Mouse (Mus musculus) hindbrain, postnatal 0 days (tissue): ENCODE measurements around the gene Ms4a4a. TPM values are rescaled to one million over a fixed set of nuclear protein-coding genes. Genes with fewer than 3 reads are reported as not detected.
"Not testable (repeated sequence)": the region's sequence is repeated elsewhere in the genome, so short reads cannot be mapped to it uniquely, and the experiment has no call there.

Experiments used
- ATAC-seq: fragments of 200-750 bp; cut with Nextera tagmentation; 2 replicates; pipeline ENCODE4 v1.8.0; 2017; ENCODE audit warnings: mild to moderate bottlenecking, moderate TSS enrichment, moderate library complexity
- DNase-seq: peaks from one replicate; pipeline ENCODE4 v3.0.0-alpha.2; 2015; ENCODE audit warnings: low spot score
- H3K27ac ChIP-seq: fragments of 300-500 bp; sonication (generic); 2 replicates; pipeline ENCODE4 v1.5.1; 2014; ENCODE audit warnings: mild to moderate bottlenecking
- H3K27me3 ChIP-seq: fragments of 300-500 bp; sonication (generic); 2 replicates; pipeline ENCODE4 v1.6.1; 2014; ENCODE audit warnings: low read length, mixed read lengths; ENCODE audit not compliant: insufficient read depth
- H3K36me3 ChIP-seq: fragments of 300-500 bp; sonication (generic); 2 replicates; pipeline ENCODE4 v1.6.1; 2014; ENCODE audit warnings: low read length, mixed read lengths; ENCODE audit not compliant: insufficient read depth
- H3K4me1 ChIP-seq: fragments of 300-500 bp; sonication (generic); 2 replicates; pipeline ENCODE4 v1.6.1; 2014; ENCODE audit warnings: antibody characterized with exemption, low read length, mixed read lengths; ENCODE audit not compliant: insufficient read depth
- H3K4me2 ChIP-seq: fragments of 300-500 bp; sonication (generic); 2 replicates; pipeline ENCODE4 v1.6.1; 2014; ENCODE audit warnings: low read depth, mild to moderate bottlenecking, low read length, moderate library complexity, mixed read lengths
- H3K4me3 ChIP-seq: fragments of 300-500 bp; sonication (generic); 2 replicates; pipeline ENCODE4 v1.5.1; 2014; ENCODE audit warnings: low read length
- H3K9ac ChIP-seq: fragments of 300-500 bp; sonication (generic); replicated peaks from 2 replicates; pipeline ENCODE4 v1.6.1; 2014; ENCODE audit warnings: mild to moderate bottlenecking, low read length, moderate library complexity, mixed read lengths
- H3K9me3 ChIP-seq: fragments of 300-500 bp; sonication (generic); 2 replicates; pipeline ENCODE4 v1.6.1; 2016; ENCODE audit warnings: low read length, mixed read lengths
- CTCF ChIP-seq: IDR thresholded peaks from 2 replicates; pipeline ENCODE4 v1.5.1; 2016; ENCODE audit warnings: antibody characterized with exemption, control low read depth, low read depth
- WGBS: fragments of 180-500 bp; shearing (Covaris S2); extraction: QIAGEN DNeasy Blood & Tissue Kit; methylation state at CpG from one replicate; pipeline ENCODE4 v1.1.7; 2014; 5-methylcytosine and 5-hydroxymethylcytosine counted together
- polyA plus RNA-seq: library from polyadenylated mRNA; unstranded; fragments of >200 nt; fragmentation: Nextera tagmentation; extraction: Ambion mirVana; gene quantifications from 2 replicates; pipeline ENCODE4 v1.2.1, GENCODE M21; 2015
- total RNA-seq: library from RNA; depleted of rRNA; stranded (reverse); fragments of >200 nt; gene quantifications from 2 replicates; pipeline ENCODE4 v1.2.3, GENCODE M21; 2014

Ms4a4a gene
- total and polyA plus RNA-seq, 2 experiments from 2014 or later = 1.5 to 2.1 TPM

DNA sequence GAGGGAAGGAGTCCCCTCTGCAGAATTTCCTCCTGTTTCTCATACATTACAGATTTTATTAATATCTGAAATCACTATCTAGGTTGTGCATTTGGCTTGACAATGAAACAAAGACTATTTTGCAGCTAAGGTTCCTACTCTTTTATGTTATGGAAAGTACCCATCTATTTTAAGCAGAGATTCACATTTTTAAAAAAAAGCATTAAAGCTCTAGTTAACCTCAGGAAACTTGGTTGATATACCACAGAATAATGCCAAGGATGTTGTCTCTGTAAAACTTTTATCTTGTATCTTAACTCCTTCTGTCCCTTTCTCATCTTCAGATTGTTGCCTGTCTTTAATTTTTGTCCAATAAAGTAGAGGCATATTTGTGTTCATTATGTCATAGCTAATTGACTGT, 20.4 kb downstream of the Ms4a4a start:
- Histone ChIP-seq H3K9me3 (no peaks in the 10 kb centered on the region), H3K4me3 (no peak overlapping the region), H3K4me1 (no peaks in the 10 kb centered on the region), H3K27ac (no peak overlapping the region), H3K27me3 (no peaks in the 10 kb centered on the region), H3K4me2 (no peak overlapping the region), H3K9ac (no peak overlapping the region), H3K36me3 (no peaks in the 10 kb centered on the region)
- no peak for DNase-seq
- no peak for TF ChIP-seq CTCF
- no peak for ATAC-seq

- ATAC-seq (no peak), DNase-seq (no peak)
- H3K4me1 ChIP-seq = no peaks in the 10 kb centered on the region
- no peak within 1 kb of the TSS for H3K4me3 ChIP-seq
- no peak for TF ChIP-seq CTCF
- H3K36me3 ChIP-seq = no peaks in the 10 kb centered on the region
- no peak within 1 kb of the TSS for H3K4me2 ChIP-seq
- no peaks in the 10 kb centered on the region for H3K27me3 ChIP-seq
- WGBS = 92% methylated on average over 3 of the region's 3 CpGs
- no peak within 1 kb of the TSS for H3K27ac ChIP-seq
- no peak within 1 kb of the TSS for H3K9ac ChIP-seq
- H3K9me3 ChIP-seq = no peaks in the 10 kb centered on the region
These were observed 29.2 kb downstream of the Ms4a4a start, which contains the start of gene Ms4a4c for GRCm38 (mm10) chr19:11404527-11404926. Gene Ms4a4c, plus strand, starts transcription at chr19:11404770.

DNA sequence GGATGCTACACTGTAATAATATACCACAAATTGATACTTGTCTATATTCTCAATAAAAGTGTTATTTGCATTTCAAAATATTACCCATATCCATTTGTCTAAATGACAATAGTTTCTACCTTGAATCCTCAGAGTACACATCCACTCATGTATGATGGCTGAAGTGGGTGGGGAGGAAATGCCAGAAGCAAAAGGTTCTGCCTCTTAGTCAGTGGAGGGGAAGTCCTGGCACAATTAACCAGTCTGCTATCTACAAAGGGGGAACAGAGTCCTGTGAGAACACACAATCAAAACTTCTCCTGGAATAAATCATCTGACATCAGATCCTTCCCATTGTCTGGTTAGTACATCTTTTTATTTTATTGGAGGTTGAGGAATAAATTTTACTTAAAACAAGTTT, 32.1 kb downstream of the Ms4a4a start:
- H3K4me3 ChIP-seq = no peak overlapping the region

DNA sequence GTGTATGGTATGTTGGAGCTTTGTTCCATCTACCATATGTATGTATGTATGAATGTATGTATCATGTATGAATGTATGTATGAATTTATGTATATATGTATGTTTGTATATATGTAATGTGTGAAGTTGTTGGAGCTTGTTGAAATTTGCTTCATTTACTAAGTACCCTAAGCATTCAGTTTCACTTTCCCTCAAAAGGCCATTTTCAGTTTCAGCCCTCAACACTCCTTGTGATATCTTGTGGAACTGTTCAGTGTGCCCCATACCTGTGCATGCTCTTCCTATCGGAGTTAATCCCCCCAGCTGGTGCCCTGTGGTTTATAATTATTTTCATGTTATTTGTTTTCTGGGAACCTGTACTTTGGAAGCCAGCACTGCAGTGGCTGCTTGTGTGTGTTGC, 33.3 kb downstream of the Ms4a4a start:
- no peak overlapping the region for H3K9ac ChIP-seq
- WGBS = 84% methylated on average over 1 of the region's 1 CpGs
- H3K9me3 ChIP-seq = no peaks in the 10 kb centered on the region
- H3K27me3 ChIP-seq = no peaks in the 10 kb centered on the region
- TF ChIP-seq CTCF = no peak
- no peak overlapping the region for H3K27ac ChIP-seq
- H3K4me2 ChIP-seq = no peak overlapping the region
- no peak overlapping the region for H3K4me3 ChIP-seq
- no peak for DNase-seq
- ATAC-seq = no peak
- no peaks in the 10 kb centered on the region for H3K36me3 ChIP-seq
- H3K4me1 ChIP-seq = no peaks in the 10 kb centered on the region

More for the DNA sequence above, 32.1 kb downstream of the Ms4a4a start:
- Histone ChIP-seq H3K27ac (no peak overlapping the region), H3K4me1 (no peaks in the 10 kb centered on the region), H3K4me2 (no peak overlapping the region), H3K36me3 (no peaks in the 10 kb centered on the region), H3K9ac (no peak overlapping the region), H3K27me3 (no peaks in the 10 kb centered on the region), H3K9me3 (no peaks in the 10 kb centered on the region)
- no peak for TF ChIP-seq CTCF
- ATAC-seq (no peak), DNase-seq (no peak)

GRCm38 (mm10) chr19:11411640-11412039, 36.3 kb downstream of the Ms4a4a start:
- ATAC-seq (no peak), DNase-seq (no peak)
- no peak overlapping the region for H3K27ac ChIP-seq
- H3K27me3 ChIP-seq = no peaks in the 10 kb centered on the region
- 84% methylated on average over 1 of the region's 1 CpGs for WGBS
- H3K9ac ChIP-seq = no peak overlapping the region
- no peak overlapping the region for H3K4me3 ChIP-seq
- no peak for TF ChIP-seq CTCF
- no peaks in the 10 kb centered on the region for H3K4me1 ChIP-seq
- no peaks in the 10 kb centered on the region for H3K36me3 ChIP-seq
- H3K9me3 ChIP-seq = no peaks in the 10 kb centered on the region
- no peak overlapping the region for H3K4me2 ChIP-seq

- Histone ChIP-seq H3K4me1 (no peaks in the 10 kb centered on the region), H3K27ac (no peak overlapping the region), H3K36me3 (no peaks in the 10 kb centered on the region), H3K9ac (no peak overlapping the region), H3K4me2 (no peak overlapping the region), H3K4me3 (no peak overlapping the region), H3K27me3 (no peaks in the 10 kb centered on the region), H3K9me3 (no peaks in the 10 kb centered on the region)
- ATAC-seq (no peak), DNase-seq (no peak)
- 98% methylated on average over 1 of the region's 1 CpGs for WGBS
- no peak for TF ChIP-seq CTCF
These were observed 38.8 kb downstream of the Ms4a4a start for GRCm38 (mm10) chr19:11414084-11414483.

DNA sequence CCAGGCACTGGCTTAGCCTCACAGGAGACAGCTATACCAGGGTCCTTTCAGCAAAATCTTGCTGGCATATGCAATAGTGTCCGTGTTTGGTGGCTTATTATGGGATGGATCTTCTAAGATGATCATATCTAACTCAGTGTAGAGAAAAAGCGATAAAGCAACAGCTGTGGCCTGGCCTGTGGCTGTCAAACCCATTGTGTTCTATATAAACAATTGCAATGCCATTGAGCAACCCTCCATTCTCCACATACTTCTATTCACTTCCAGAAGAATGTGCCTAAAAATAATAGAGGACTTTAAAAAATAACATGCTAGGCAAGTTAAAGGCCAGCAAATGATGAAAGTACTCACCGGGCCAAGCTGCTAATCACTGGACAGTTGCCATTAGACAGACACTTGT, 40.3 kb downstream of the Ms4a4a start:
- Histone ChIP-seq H3K27me3 (no peaks in the 10 kb centered on the region), H3K9me3 (no peaks in the 10 kb centered on the region), H3K4me3 (no peak overlapping the region), H3K27ac (no peak overlapping the region), H3K36me3 (no peaks in the 10 kb centered on the region), H3K9ac (no peak overlapping the region), H3K4me1 (no peaks in the 10 kb centered on the region), H3K4me2 (no peak overlapping the region)
- 68% methylated on average over 3 of the region's 3 CpGs for WGBS
- no peak for DNase-seq
- no peak for TF ChIP-seq CTCF
- no peak for ATAC-seq

GRCm38 (mm10) chr19:11418865-11419264, 43.5 kb downstream of the Ms4a4a start:
- not testable (repeated sequence) for H3K27ac ChIP-seq, H3K9ac ChIP-seq, H3K9me3 ChIP-seq, ATAC-seq, DNase-seq, H3K36me3 ChIP-seq, H3K4me3 ChIP-seq, H3K4me1 ChIP-seq, H3K4me2 ChIP-seq, H3K27me3 ChIP-seq
- WGBS = 78% methylated on average over 2 of the region's 3 CpGs

GRCm38 (mm10) chr19:11431209-11431608, 55.9 kb downstream of the Ms4a4a start:
- not testable (repeated sequence) for H3K4me3 ChIP-seq, ATAC-seq, H3K27me3 ChIP-seq, H3K27ac ChIP-seq, H3K9ac ChIP-seq, H3K4me2 ChIP-seq, H3K9me3 ChIP-seq, H3K4me1 ChIP-seq, DNase-seq, H3K36me3 ChIP-seq
- 81% methylated on average over 1 of the region's 1 CpGs for WGBS
